Mouse (Mus musculus) midbrain, embryonic 12.5 days (tissue): Measurements from ENCODE around the gene Shq1. TPM values are rescaled to one million over a fixed set of nuclear protein-coding genes. Genes with fewer than 3 reads are reported as not detected.

Experiments used
- ATAC-seq: fragments of 200-750 bp; cut with Nextera tagmentation; 2 replicates; pipeline ENCODE4 v1.8.0; 2017; ENCODE audit warnings: low read depth, moderate TSS enrichment, moderate library complexity; ENCODE audit not compliant: low FRiP score
- H3K27ac ChIP-seq: fragments of 300-500 bp; sonication (generic); replicated peaks from 2 replicates; pipeline ENCODE4 v1.5.1; 2016; ENCODE audit warnings: mild to moderate bottlenecking
- H3K27me3 ChIP-seq: fragments of 300-500 bp; sonication (generic); 2 replicates; pipeline ENCODE4 v1.6.1; 2016; ENCODE audit warnings: mild to moderate bottlenecking
- H3K36me3 ChIP-seq: fragments of 300-500 bp; sonication (generic); 2 replicates; pipeline ENCODE4 v1.6.1; 2016
- H3K4me1 ChIP-seq: fragments of 300-500 bp; sonication (generic); 2 replicates; pipeline ENCODE4 v1.6.1; 2016
- H3K4me2 ChIP-seq: fragments of 300-500 bp; sonication (generic); replicated peaks from 2 replicates; pipeline ENCODE4 v1.6.1; 2016; ENCODE audit warnings: mild to moderate bottlenecking, moderate library complexity
- H3K4me3 ChIP-seq: fragments of 300-500 bp; sonication (generic); 2 replicates; pipeline ENCODE4 v1.5.1; 2016; ENCODE audit warnings: mild to moderate bottlenecking
- H3K9ac ChIP-seq: fragments of 300-500 bp; sonication (generic); replicated peaks from 2 replicates; pipeline ENCODE4 v1.6.1; 2016; ENCODE audit warnings: mild to moderate bottlenecking, moderate library complexity
- H3K9me3 ChIP-seq: fragments of 300-500 bp; sonication (generic); 2 replicates; pipeline ENCODE4 v1.6.1; 2016; ENCODE audit warnings: mild to moderate bottlenecking
- WGBS: fragments of 180-500 bp; shearing (Covaris S2); methylation state at CpG from one replicate; pipeline ENCODE4 v1.1.7; 2016; 5-methylcytosine and 5-hydroxymethylcytosine counted together
- polyA plus RNA-seq: library from polyadenylated mRNA; unstranded; fragments of >200 nt; fragmentation: Nextera tagmentation; extraction: Ambion mirVana; gene quantifications from 2 replicates; pipeline ENCODE4 v1.2.1, GENCODE M21; 2016

Gene Shq1
- polyA plus RNA-seq, 1 experiment from 2014 or later, result 17.3 TPM

GRCm38 (mm10) chr6:100662224-100662623 lies 8.7 kb downstream of the Shq1 start:
- H3K4me1 ChIP-seq, result no peaks in the 10 kb centered on the region
- ATAC-seq, result no peak
- H3K27ac ChIP-seq, result no peak overlapping the region
- H3K36me3 ChIP-seq, result peaks cover 35% of the 10 kb centered on the region
- no peaks in the 10 kb centered on the region for H3K9me3 ChIP-seq
- no peaks in the 10 kb centered on the region for H3K27me3 ChIP-seq
- H3K9ac ChIP-seq, result no peak overlapping the region
- no peak overlapping the region for H3K4me3 ChIP-seq
- 74% methylated on average over 6 of the region's 6 CpGs for WGBS
- no peak overlapping the region for H3K4me2 ChIP-seq

GRCm38 (mm10) chr6:100660395-100660794 lies 10.6 kb downstream of the Shq1 start:
- Histone ChIP-seq H3K27ac (no peak overlapping the region), H3K4me1 (no peaks in the 10 kb centered on the region), H3K36me3 (peaks cover 35% of the 10 kb centered on the region), H3K9me3 (no peaks in the 10 kb centered on the region), H3K9ac (no peak overlapping the region), H3K4me3 (no peak overlapping the region), H3K4me2 (no peak overlapping the region), H3K27me3 (no peaks in the 10 kb centered on the region)
- 76% methylated on average over 5 of the region's 5 CpGs for WGBS
- no peak for ATAC-seq

DNA sequence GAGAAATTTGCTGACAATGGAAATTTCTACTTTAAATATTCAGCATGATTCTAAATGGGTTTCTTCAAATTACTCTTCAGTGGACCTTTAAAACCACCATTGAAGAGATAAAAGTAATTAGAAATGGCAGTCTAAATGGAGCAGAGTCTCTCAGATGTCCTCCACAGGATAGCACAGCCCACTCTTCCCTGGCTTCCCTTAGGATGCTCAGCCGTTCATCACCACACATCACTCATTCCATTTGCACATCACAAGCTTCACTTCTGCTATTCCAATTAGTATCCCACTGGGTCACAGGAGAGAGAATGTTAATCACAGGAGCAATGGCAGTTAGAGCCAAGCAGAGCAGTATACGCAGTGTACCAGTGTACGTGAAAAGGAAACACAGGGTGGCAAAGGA lies 18.4 kb downstream of the Shq1 start:
- no peak overlapping the region for H3K4me3 ChIP-seq
- no peaks in the 10 kb centered on the region for H3K4me1 ChIP-seq
- H3K4me2 ChIP-seq, result no peak overlapping the region
- no peaks in the 10 kb centered on the region for H3K36me3 ChIP-seq
- no peaks in the 10 kb centered on the region for H3K9me3 ChIP-seq
- no peak overlapping the region for H3K27ac ChIP-seq
- ATAC-seq, result no peak
- H3K27me3 ChIP-seq, result no peaks in the 10 kb centered on the region
- H3K9ac ChIP-seq, result no peak overlapping the region
- WGBS, result 77% methylated on average over 3 of the region's 3 CpGs

DNA sequence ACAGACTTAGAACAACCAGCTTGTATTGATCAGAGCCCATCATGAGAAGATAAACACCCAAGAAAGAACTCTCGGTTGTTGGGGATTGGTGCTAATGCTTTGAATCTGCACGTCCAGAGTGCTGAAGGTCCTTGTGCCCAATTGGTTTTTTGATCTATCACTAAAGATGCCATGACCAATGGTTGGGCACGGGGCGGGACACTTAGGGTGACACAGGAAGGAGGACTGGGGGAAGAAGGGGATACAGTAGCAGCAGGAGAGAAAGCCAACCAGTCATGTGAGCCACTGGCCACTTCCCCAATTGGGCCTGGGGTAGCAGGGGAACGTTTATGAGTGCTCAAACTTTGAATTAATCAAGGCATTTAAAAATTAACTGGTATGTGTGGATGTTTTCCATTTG lies 23.8 kb downstream of the Shq1 start:
- Histone ChIP-seq H3K27ac (no peak overlapping the region), H3K4me3 (no peak overlapping the region), H3K4me2 (no peak overlapping the region), H3K9me3 (no peaks in the 10 kb centered on the region), H3K36me3 (no peaks in the 10 kb centered on the region), H3K27me3 (no peaks in the 10 kb centered on the region), H3K9ac (no peak overlapping the region), H3K4me1 (0 out of 2 replicates have a peak, but pooled peaks cover 4% of the 10 kb centered on the region)
- no peak for ATAC-seq
- WGBS, result 77% methylated on average over 5 of the region's 5 CpGs

DNA sequence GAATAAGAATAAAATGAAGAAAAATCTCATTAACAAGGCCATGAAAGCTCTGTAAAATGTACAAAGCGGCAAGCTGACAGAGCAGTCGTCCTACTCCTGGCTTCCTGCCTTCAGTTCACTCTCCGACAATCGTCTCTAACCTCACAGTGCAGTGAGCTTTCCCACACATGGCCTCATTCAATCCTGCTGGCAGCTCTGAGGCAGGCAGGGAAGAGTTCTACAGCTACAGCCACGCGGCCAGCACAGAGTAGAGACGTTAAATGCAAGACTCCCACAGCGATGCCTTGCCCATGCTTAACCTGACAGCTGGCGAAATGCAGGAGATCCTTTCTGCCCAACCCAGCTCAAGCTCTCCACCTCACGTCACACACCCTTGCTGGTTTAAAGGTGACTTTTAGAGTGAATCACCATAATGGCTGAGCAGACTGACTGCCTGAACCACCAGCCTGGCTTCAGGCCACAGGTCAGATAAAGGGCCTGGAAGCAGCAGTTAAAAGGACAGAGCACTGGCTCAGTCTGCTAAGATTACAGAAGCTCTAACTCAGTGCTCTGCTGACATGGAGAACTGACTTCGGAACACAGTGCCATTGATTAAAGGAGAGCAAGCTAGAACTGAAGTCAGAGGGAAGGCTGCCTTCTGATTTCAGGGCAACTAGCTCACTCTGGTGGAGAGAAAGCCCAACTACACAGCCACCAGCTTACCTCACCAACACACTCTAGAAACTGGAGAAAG lies 25.3 kb downstream of the Shq1 start:
- H3K27ac ChIP-seq, result no peak overlapping the region

DNA sequence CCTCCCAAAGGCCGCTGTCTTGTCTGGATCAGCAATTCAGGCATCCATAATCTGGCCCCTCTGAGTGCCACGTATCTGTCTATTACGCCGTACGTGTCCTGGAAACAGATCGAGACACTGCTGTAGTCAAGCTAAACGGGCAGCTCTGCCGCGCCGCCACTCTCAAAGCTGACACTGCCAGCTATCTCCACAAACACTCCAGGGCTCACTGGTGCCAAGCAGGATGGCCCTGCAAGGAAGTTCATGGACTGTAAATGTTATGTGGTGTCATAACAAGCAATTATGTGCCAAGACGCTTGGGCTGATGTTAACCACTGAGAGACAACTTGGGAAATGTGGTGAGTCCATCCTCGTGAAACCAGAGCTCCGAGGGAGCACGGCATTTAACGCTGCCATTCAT lies 26.3 kb downstream of the Shq1 start:
- no peak overlapping the region for H3K4me3 ChIP-seq
- 88% methylated on average over 15 of the region's 15 CpGs for WGBS

More for the DNA sequence above, 25.3 kb downstream of the Shq1 start:
- Histone ChIP-seq H3K4me3 (no peak overlapping the region), H3K27me3 (no peaks in the 10 kb centered on the region), H3K4me1 (0 out of 2 replicates have a peak, but pooled peaks cover 4% of the 10 kb centered on the region), H3K4me2 (no peak overlapping the region), H3K9me3 (no peaks in the 10 kb centered on the region), H3K36me3 (no peaks in the 10 kb centered on the region), H3K9ac (no peak overlapping the region)
- WGBS, result 81% methylated on average over 11 of the region's 11 CpGs
- ATAC-seq, result 0 out of 2 replicates have a peak, but pooled peaks have one; percentile 44

DNA sequence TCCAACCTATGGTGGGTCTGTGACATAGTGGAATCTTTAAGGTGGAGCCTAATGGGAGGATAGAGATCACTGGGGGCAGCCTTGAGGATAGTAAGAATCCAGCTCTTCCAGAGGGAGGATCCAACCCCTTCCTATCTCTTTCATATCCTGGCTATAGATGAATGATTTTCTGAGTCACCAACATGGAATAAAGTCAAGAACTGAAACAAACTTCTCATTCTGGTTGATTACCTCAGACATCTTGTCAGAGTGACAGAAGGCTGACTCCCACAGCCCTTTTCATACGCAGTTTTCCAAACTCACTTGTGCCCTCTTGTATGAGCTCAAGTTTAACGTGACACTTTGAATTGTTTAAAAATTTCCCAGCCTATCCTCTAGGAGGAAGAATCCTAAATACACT lies 28.2 kb downstream of the Shq1 start:
- H3K36me3 ChIP-seq, result no peaks in the 10 kb centered on the region
- no peak overlapping the region for H3K4me2 ChIP-seq
- 0 out of 2 replicates have a peak, but pooled peaks cover 4% of the 10 kb centered on the region for H3K4me1 ChIP-seq
- no peak overlapping the region for H3K9ac ChIP-seq
- H3K27me3 ChIP-seq, result no peaks in the 10 kb centered on the region
- no peak overlapping the region for H3K4me3 ChIP-seq
- no peak for ATAC-seq
- 89% methylated on average over 2 of the region's 2 CpGs for WGBS
- H3K9me3 ChIP-seq, result no peaks in the 10 kb centered on the region
- H3K27ac ChIP-seq, result no peak overlapping the region

More for the DNA sequence above, 26.3 kb downstream of the Shq1 start:
- Histone ChIP-seq H3K9me3 (no peaks in the 10 kb centered on the region), H3K4me2 (no peak overlapping the region), H3K27me3 (no peaks in the 10 kb centered on the region), H3K27ac (no peak overlapping the region), H3K9ac (no peak overlapping the region), H3K36me3 (no peaks in the 10 kb centered on the region), H3K4me1 (0 out of 2 replicates have a peak, but pooled peaks cover 4% of the 10 kb centered on the region)
- ATAC-seq, result no peak

GRCm38 (mm10) chr6:100640591-100640990 lies 30.4 kb downstream of the Shq1 start:
- no peak for ATAC-seq
- no peak overlapping the region for H3K4me2 ChIP-seq
- H3K4me3 ChIP-seq, result no peak overlapping the region
- H3K36me3 ChIP-seq, result no peaks in the 10 kb centered on the region
- H3K27me3 ChIP-seq, result no peaks in the 10 kb centered on the region
- 0 out of 2 replicates have a peak, but pooled peaks cover 2% of the 10 kb centered on the region for H3K4me1 ChIP-seq
- H3K9ac ChIP-seq, result no peak overlapping the region
- 97% methylated on average over 1 of the region's 1 CpGs for WGBS
- no peaks in the 10 kb centered on the region for H3K9me3 ChIP-seq
- H3K27ac ChIP-seq, result no peak overlapping the region

- no peak overlapping the region for H3K27ac ChIP-seq
- H3K9me3 ChIP-seq, result no peaks in the 10 kb centered on the region
- H3K4me3 ChIP-seq, result no peak overlapping the region
- H3K27me3 ChIP-seq, result no peaks in the 10 kb centered on the region
- H3K36me3 ChIP-seq, result peaks cover 9% of the 10 kb centered on the region; the same call in 1 of the 2 replicates
- H3K9ac ChIP-seq, result no peak overlapping the region
- no peaks in the 10 kb centered on the region for H3K4me1 ChIP-seq
- whole genome bisulfite sequencing, result 85% methylated on average over 6 of the region's 6 CpGs
- no peak overlapping the region for H3K4me2 ChIP-seq
- ATAC-seq, result no peak
These were observed 41.9 kb downstream of the Shq1 start for GRCm38 (mm10) chr6:100629086-100629485.

DNA sequence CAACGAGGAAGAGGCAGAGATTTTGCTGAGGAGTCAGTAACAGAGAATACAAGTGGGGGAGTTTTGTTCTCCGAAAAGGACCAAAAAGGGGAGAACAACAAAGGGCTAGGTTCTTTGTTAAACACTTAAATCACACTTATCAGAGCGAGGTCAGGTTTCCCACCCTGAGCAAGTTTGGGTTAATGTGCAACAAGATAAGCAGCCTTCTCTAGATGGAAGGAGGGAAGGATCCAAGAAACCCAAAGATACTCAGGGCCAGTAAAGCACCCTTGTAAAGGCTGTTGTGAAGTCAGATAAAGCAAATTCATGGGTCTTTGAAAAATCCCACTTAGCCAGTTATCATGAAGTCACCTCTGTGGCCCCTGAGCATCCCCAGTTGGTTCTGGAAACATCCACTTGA lies 42.7 kb downstream of the Shq1 start:
- H3K36me3 ChIP-seq, result peaks cover 9% of the 10 kb centered on the region; the same call in 1 of the 2 replicates
- 84% methylated on average over 3 of the region's 3 CpGs for WGBS
- H3K4me3 ChIP-seq, result no peak overlapping the region
- H3K9me3 ChIP-seq, result no peaks in the 10 kb centered on the region
- no peaks in the 10 kb centered on the region for H3K27me3 ChIP-seq
- H3K4me1 ChIP-seq, result no peaks in the 10 kb centered on the region
- ATAC-seq, result no peak
- H3K27ac ChIP-seq, result no peak overlapping the region
- no peak overlapping the region for H3K9ac ChIP-seq
- no peak overlapping the region for H3K4me2 ChIP-seq

DNA sequence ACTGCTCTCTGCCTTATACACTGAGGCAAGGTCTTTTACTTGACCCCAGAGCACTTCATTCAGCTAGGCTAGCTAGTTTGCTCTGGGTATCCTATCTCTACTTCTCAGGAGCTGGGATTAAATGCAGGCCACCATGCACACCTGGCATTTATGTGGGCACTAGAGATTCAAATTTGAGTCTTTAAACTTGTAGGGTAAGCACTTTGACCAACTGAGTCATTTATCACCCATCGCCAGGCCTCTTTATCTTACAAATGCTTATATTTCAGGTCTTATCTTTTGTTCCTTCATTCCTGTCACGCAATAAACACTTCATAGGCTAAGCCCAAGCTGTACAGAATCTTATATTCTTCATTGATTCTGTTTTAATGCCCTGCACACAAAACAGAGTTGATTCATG lies 47.0 kb downstream of the Shq1 start:
- Histone ChIP-seq H3K27me3 (no peaks in the 10 kb centered on the region), H3K4me2 (no peak overlapping the region), H3K9ac (no peak overlapping the region), H3K4me1 (no peaks in the 10 kb centered on the region), H3K27ac (no peak overlapping the region), H3K36me3 (peaks cover 5% of the 10 kb centered on the region; the same call in 1 of the 2 replicates), H3K4me3 (no peak overlapping the region), H3K9me3 (no peaks in the 10 kb centered on the region)
- no peak for ATAC-seq
- WGBS, result 92% methylated on average over 2 of the region's 2 CpGs

- no peak overlapping the region for H3K9ac ChIP-seq
- ATAC-seq, result no peak
- no peak overlapping the region for H3K4me3 ChIP-seq
- no peak overlapping the region for H3K27ac ChIP-seq
- no peaks in the 10 kb centered on the region for H3K9me3 ChIP-seq
- H3K27me3 ChIP-seq, result no peaks in the 10 kb centered on the region
- H3K4me2 ChIP-seq, result no peak overlapping the region
- H3K4me1 ChIP-seq, result no peaks in the 10 kb centered on the region
- peaks cover 5% of the 10 kb centered on the region; the same call in 1 of the 2 replicates for H3K36me3 ChIP-seq
- WGBS, result 88% methylated on average over 2 of the region's 2 CpGs
These were observed 48.0 kb downstream of the Shq1 start for GRCm38 (mm10) chr6:100622861-100623507.
